Mouse (Mus musculus) liver, adult 2 months (tissue): Measurements from ENCODE around the gene Pramel6.

Source experiments
- CTCF ChIP-seq: fragments of 200-500 bp; IDR thresholded peaks from 2 replicates; pipeline ENCODE4 v1.5.1; 2011; ENCODE audit warnings: low read depth, low read length, control low read depth
- POLR2A ChIP-seq: fragments of 200-500 bp; IDR thresholded peaks from 2 replicates; pipeline ENCODE4 v1.6.1; 2011; ENCODE audit warnings: low read length, control low read depth; ENCODE audit not compliant: insufficient read depth; ENCODE audit errors: extremely low read depth

DNA sequence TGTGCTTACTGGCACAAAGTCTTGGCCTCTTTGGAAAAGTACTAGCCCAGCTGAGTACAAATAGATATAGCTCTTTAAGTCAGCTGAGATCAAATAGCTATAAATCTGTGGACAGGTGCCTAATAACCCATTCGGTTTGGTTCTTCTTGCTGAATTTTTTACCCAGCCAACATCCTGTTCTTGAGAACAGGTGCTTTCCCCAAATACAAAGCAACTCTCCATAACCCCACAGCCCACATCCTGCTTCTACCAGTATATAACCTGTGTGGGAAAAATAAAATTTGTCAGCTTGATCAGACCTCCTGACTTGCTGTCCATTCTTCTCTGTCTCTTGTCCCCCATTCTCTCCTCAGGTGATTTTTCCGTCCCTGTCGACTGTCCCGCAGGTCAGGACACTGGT, 44.6 kb upstream of the Pramel6 start:
- TF ChIP-seq CTCF (no peak), POLR2A (no peak)
